Mouse (Mus musculus) forebrain, postnatal 0 days (tissue): ENCODE measurements at regions not wholly inside any gene's neighbourhood (a gene's known extent, or its start where the extent isn't known, plus 50 kb on each side); places are given as distances from the start of the nearest gene placed in this dataset.

Source experiments
- ATAC-seq: fragments of 200-750 bp; cut with Nextera tagmentation; 2 replicates; pipeline ENCODE4 v1.8.0; 2017; ENCODE audit warnings: mild to moderate bottlenecking, moderate library complexity
- DNase-seq: peaks from one replicate; pipeline ENCODE4 v3.0.0-alpha.2; 2015
- H3K27ac ChIP-seq: fragments of 300-500 bp; sonication (generic); 2 replicates; pipeline ENCODE4 v1.5.1; 2014; ENCODE audit warnings: low read depth, mild to moderate bottlenecking, antibody characterized with exemption, low read length, moderate library complexity, mixed read lengths
- H3K27me3 ChIP-seq: fragments of 300-500 bp; sonication (generic); 2 replicates; pipeline ENCODE4 v1.6.1; 2014; ENCODE audit warnings: mild to moderate bottlenecking, low read length, mixed read lengths; ENCODE audit not compliant: insufficient read depth
- H3K36me3 ChIP-seq: fragments of 300-500 bp; sonication (generic); 2 replicates; pipeline ENCODE4 v1.6.1; 2014; ENCODE audit warnings: mild to moderate bottlenecking, moderate library complexity; ENCODE audit not compliant: insufficient read depth
- H3K4me1 ChIP-seq: fragments of 300-500 bp; sonication (generic); 2 replicates; pipeline ENCODE4 v1.6.1; 2014; ENCODE audit warnings: antibody characterized with exemption; ENCODE audit not compliant: insufficient read depth
- H3K4me2 ChIP-seq: fragments of 300-500 bp; sonication (generic); 2 replicates; pipeline ENCODE4 v1.6.1; 2014; ENCODE audit warnings: low read depth, mild to moderate bottlenecking, moderate library complexity
- H3K4me3 ChIP-seq: fragments of 300-500 bp; sonication (generic); 2 replicates; pipeline ENCODE4 v1.5.1; 2014; ENCODE audit warnings: low read depth, low read length, mixed read lengths
- H3K9ac ChIP-seq: fragments of 300-500 bp; sonication (generic); 2 replicates; pipeline ENCODE4 v1.6.1; 2014; ENCODE audit warnings: mild to moderate bottlenecking
- H3K9me3 ChIP-seq: fragments of 300-500 bp; sonication (generic); 2 replicates; pipeline ENCODE4 v1.6.1; 2016; ENCODE audit warnings: low read length
- CTCF ChIP-seq: sonication (generic); IDR thresholded peaks from 2 replicates; pipeline ENCODE4 v1.5.1; 2016; ENCODE audit warnings: antibody characterized with exemption, control low read depth, low read depth
- WGBS: fragments of 180-500 bp; shearing (Covaris S2); extraction: QIAGEN DNeasy Blood & Tissue Kit; methylation state at CpG from one replicate; pipeline ENCODE4 v1.1.7; 2014; 5-methylcytosine and 5-hydroxymethylcytosine counted together

- no peaks in the 10 kb centered on the region for H3K36me3 ChIP-seq
- H3K4me1 ChIP-seq = peaks cover 10% of the 10 kb centered on the region
- DNase-seq (no peak), ATAC-seq (no peak)
- no peak for TF ChIP-seq CTCF
- WGBS = 77% methylated on average over 5 of the region's 5 CpGs
- H3K27me3 ChIP-seq = no peaks in the 10 kb centered on the region
- H3K27ac ChIP-seq = no peak overlapping the region
- no peaks in the 10 kb centered on the region for H3K9me3 ChIP-seq
- no peak overlapping the region for H3K4me3 ChIP-seq
- no peak overlapping the region for H3K4me2 ChIP-seq
- H3K9ac ChIP-seq = no peak overlapping the region
These were observed 52.8 kb upstream of the Tmem178 start for GRCm38 (mm10) chr17:80891656-80892055.

- H3K27ac ChIP-seq = no peak overlapping the region
- 95% methylated on average over 4 of the region's 4 CpGs for WGBS
- H3K4me3 ChIP-seq = no peak overlapping the region
- no peaks in the 10 kb centered on the region for H3K27me3 ChIP-seq
- TF ChIP-seq CTCF = no peak
- ATAC-seq = no peak
- no peak overlapping the region for H3K4me2 ChIP-seq
- no peaks in the 10 kb centered on the region for H3K36me3 ChIP-seq
- no peaks in the 10 kb centered on the region for H3K9me3 ChIP-seq
- peaks cover 13% of the 10 kb centered on the region for H3K4me1 ChIP-seq
- H3K9ac ChIP-seq = no peak overlapping the region
- DNase-seq = no peak
These were observed 55.3 kb upstream of the Tmem178 start for GRCm38 (mm10) chr17:80889095-80889494.

- Histone ChIP-seq H3K4me2 (peak overlapping the region; percentile 4; the same call in 1 of the 2 replicates), H3K36me3 (no peaks in the 10 kb centered on the region), H3K27ac (peak overlapping the region; percentile 46; the same call in 1 of the 2 replicates), H3K4me3 (no peak overlapping the region), H3K4me1 (peaks cover 13% of the 10 kb centered on the region), H3K27me3 (no peaks in the 10 kb centered on the region), H3K9me3 (no peaks in the 10 kb centered on the region), H3K9ac (no peak overlapping the region)
- no peak for DNase-seq
- TF ChIP-seq CTCF = no peak
- no peak; the same call in none of the 2 replicates for ATAC-seq
- WGBS = 6% methylated on average over 8 of the region's 8 CpGs
These were observed 56.7 kb upstream of the Tmem178 start for GRCm38 (mm10) chr17:80887749-80888119.

- peaks cover 13% of the 10 kb centered on the region for H3K4me1 ChIP-seq
- H3K9me3 ChIP-seq = no peaks in the 10 kb centered on the region
- peak overlapping the region; percentile 65 for H3K27ac ChIP-seq
- no peak overlapping the region for H3K4me3 ChIP-seq
- H3K4me2 ChIP-seq = peak overlapping the region; percentile 2; the same call in 1 of the 2 replicates
- H3K36me3 ChIP-seq = no peaks in the 10 kb centered on the region
- ATAC-seq = peak; percentile 66
- peak; percentile 71 for DNase-seq
- no peak for TF ChIP-seq CTCF
- 6% methylated on average over 18 of the region's 18 CpGs for WGBS
- no peak overlapping the region for H3K9ac ChIP-seq
- H3K27me3 ChIP-seq = no peaks in the 10 kb centered on the region
These were observed 57.2 kb upstream of the Tmem178 start for GRCm38 (mm10) chr17:80887021-80887748.

- Histone ChIP-seq H3K4me3 (no peak overlapping the region), H3K36me3 (no peaks in the 10 kb centered on the region), H3K4me1 (peaks cover 13% of the 10 kb centered on the region), H3K4me2 (no peak overlapping the region), H3K9me3 (no peaks in the 10 kb centered on the region), H3K9ac (no peak overlapping the region), H3K27ac (no peak overlapping the region), H3K27me3 (no peaks in the 10 kb centered on the region)
- DNase-seq (no peak), ATAC-seq (no peak)
- WGBS = 72% methylated on average over 3 of the region's 3 CpGs
- TF ChIP-seq CTCF = no peak
These were observed 58.2 kb upstream of the Tmem178 start for GRCm38 (mm10) chr17:80886211-80886701.

- DNase-seq (no peak), ATAC-seq (no peak)
- Histone ChIP-seq H3K36me3 (no peaks in the 10 kb centered on the region), H3K27me3 (no peaks in the 10 kb centered on the region), H3K9me3 (no peaks in the 10 kb centered on the region), H3K4me3 (no peak overlapping the region), H3K27ac (no peak overlapping the region), H3K4me1 (peaks cover 13% of the 10 kb centered on the region), H3K9ac (no peak overlapping the region), H3K4me2 (no peak overlapping the region)
- 85% methylated on average over 9 of the region's 9 CpGs for WGBS
- TF ChIP-seq CTCF = no peak
These were observed 58.7 kb upstream of the Tmem178 start for GRCm38 (mm10) chr17:80885706-80886105.

GRCm38 (mm10) chr17:80884886-80885285 lies 59.5 kb upstream of the Tmem178 start:
- ATAC-seq (no peak), DNase-seq (no peak)
- no peak overlapping the region for H3K4me3 ChIP-seq
- no peaks in the 10 kb centered on the region for H3K27me3 ChIP-seq
- no peak for TF ChIP-seq CTCF
- no peaks in the 10 kb centered on the region for H3K36me3 ChIP-seq
- H3K27ac ChIP-seq = no peak overlapping the region
- no peak overlapping the region for H3K9ac ChIP-seq
- H3K4me1 ChIP-seq = peaks cover 13% of the 10 kb centered on the region
- no peak overlapping the region for H3K4me2 ChIP-seq
- no peaks in the 10 kb centered on the region for H3K9me3 ChIP-seq
- WGBS = 23% methylated on average over 2 of the region's 2 CpGs
